Mouse (Mus musculus): ENCODE data around the gene Ppp2r5e. TPM values are rescaled to one million over a fixed set of nuclear protein-coding genes. Genes with fewer than 3 reads are reported as not detected.

Ppp2r5e gene
- total RNA-seq, 2 experiments from 2014 or later: 76.9 to 79.3 TPM

GRCm38 (mm10) chr12:75537673-75538423 is 58.2 kb downstream of the Ppp2r5e start:
- no peak for DNase-seq (ENCODE audit: low spot score in 2 of 2)

DNA sequence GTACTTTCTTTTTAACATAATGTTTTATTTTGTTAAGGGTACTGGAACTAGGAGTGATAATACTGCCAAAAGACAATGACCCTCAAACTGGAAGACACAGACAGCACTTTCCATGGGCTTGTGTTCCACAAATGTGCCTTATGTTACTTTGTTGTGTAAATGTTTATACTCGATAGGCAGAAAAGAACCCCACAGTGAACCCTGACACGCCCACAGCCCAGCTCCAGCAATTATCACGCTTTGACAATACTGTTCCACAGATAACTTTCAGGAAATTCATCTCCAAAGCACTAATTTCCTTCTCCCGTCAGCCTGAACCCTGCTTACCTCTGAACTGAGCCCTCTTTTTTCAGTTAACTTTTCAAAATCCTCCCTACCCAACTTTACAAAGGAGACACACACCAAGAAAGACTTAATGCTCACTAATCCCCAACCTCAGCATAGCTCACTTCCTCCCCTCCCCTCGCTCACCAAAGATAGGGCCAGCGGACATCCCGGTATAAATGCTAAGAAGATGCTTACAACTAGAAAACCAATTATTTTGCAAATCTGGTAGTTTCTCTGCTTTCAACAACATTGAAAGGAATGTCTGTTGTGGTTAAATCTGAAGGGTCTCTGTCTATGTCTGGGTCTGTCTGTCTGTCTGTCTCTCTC is 58.9 kb downstream of the Ppp2r5e start:
- DNase-seq (ENCODE audit: low spot score in 2 of 2): no peak

DNA sequence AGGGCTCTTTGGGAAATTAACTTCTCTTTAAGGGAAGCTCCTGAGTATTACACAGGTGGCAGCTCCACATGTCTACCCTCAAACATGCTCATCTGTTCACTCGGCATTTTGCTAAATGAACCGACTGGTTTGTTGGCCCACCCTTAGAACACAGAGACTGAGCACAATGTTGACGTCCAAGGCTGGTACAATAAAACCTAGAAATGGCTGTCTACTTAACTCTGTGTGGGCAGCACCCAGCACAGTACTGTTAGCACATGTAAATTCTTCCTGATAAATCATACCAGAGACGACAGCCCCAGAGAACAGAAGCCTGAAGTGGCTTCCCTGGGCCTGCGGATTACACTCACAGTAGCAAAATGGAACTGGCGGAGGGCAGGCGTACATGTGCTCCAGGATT is 59.5 kb downstream of the Ppp2r5e start:
- no peak for DNase-seq (ENCODE audit: low spot score in 2 of 2)

DNA sequence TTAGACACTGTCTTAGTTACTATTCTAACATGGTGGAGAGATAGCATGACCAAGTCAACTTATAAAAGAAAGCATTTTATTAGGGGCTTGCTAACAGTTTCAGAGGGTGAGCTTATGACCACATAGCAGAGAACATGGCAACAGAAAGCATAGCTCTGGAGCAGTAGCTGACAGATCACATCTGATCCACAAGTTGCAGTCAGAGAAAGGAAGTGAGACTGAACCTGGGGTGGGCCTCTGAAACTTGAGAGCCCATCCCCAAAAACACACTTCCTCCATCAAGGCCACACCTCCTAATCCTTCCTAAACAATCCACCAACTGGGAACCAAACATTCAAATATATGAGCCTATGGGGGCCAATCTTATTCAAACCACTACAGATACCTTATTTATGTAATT is 62.9 kb downstream of the Ppp2r5e start:
- no peak for DNase-seq (ENCODE audit: low spot score in 2 of 2)

DNA sequence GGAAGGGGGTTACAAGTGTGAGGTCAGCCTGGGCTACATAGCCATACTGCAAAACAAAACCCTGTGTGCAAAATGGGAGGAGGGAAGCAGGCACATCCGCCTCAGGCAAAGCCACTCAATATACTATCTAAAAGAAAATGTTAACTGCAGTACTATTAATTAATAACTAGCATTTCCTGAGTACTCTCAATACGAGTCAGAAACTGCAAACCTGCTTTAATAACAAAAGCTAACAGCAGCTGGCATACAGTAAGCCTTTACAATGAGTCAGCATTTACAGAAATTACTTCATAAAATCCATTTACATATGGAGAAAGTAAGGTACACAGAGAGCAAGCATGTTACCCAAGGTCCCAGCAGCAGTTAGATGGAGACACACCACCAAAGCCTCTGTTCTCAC is 64.2 kb downstream of the Ppp2r5e start:
- DNase-seq (ENCODE audit: low spot score in 2 of 2): no peak

DNA sequence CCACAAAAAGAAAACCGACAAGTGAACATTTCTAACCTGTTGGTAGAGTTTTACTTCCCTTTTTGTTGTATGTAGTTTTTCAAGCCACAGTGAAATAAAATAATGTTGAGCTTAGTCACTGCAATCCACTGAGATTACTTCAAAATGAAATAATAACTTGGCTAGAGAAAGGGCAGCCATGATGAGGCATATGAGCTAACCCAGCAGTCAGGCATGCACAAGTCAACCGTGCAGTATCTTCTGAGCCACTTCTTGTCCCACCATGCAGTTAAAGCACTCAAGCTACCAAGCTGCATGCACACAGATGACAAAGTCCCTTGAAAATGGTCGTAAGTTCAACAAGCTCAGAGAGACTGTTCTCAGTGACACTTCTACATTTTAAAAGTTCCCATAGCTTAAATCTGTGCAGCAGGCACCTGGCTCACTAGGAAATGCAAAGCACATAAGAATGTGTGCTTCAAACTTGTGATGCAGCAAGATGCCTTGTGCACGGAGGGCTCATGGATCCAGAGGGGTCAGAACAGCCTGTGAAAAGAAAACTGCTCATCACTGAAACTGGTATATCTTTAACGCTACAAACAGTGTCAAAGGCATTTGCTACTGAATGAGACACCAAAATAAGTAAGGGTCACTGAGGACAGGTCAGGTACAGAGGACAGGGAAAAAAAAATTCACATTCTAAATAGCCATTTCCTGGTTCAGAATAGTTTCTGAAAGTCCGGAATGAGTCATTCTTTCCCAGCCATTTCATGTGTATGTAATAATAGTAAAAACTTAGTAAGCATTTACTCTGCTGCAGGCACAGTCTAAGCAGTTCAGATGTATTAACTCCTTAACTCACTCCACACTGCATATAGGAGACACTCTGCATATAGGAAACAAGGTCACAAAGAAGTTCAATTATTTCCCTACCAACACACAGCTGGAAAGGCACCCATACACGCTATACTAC is 66.9 kb downstream of the Ppp2r5e start:
- DNase-seq (ENCODE audit: low spot score in 2 of 2): no peak

DNA sequence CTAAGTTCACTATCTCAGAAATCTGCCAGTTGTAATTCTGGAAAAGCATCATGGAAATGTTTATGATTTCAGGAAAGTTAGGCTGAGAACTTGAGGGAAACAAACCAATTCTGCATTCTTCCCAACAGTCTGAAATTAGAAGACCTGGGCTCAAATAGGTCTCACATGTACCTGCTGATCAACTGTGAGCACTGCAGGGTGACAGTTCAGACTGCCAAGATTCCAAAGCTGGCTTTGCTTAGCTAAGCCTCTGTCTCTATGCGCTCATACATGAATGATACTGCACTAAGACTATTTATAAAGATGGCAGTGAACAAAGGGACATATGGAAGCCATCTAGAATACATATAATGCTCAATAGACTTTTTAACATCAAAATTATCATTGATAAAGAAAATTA is 67.7 kb downstream of the Ppp2r5e start:
- DNase-seq (ENCODE audit: low spot score in 2 of 2): no peak

GRCm38 (mm10) chr12:75524199-75524598 is 71.8 kb downstream of the Ppp2r5e start:
- no peak for DNase-seq (ENCODE audit: low spot score in 2 of 2)

DNA sequence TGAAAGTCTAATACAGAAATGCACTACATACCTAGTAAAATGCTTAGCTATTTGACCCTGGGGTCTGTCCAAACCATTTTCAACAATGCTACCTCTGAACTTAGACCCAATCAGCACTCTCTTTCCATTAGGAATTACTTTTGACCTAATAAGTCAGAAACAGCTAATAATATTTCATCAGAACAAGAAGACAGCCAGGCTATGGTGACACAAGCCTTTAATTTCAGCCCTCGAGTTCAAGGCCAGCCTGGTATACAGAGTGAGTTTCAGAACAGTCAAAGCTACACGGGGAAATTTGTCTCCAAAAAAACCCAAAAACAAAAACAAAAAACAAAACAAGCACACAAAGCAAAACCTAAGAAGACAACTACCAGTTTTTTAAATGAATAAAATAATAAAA is 73.1 kb downstream of the Ppp2r5e start:
- DNase-seq (ENCODE audit: low spot score in 2 of 2): no peak

DNA sequence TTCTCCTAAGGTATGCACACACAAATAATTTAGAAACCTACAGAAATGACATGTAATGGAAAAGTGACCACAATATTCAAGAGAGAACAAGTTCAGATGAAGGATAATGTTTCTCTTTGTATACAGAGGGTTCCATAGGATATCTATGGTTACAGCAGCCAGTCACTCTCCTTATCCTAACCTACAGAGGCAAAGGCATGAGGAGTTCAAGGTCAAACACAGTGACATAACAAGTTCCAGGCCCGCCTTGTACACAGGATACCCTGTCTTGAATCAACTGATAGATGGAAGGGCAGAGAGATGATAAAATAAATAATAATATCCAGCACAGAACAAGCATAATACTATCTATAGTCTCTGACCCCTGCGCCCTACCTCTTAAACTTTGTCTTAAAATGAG is 73.7 kb downstream of the Ppp2r5e start:
- no peak for DNase-seq (ENCODE audit: low spot score in 2 of 2)

DNA sequence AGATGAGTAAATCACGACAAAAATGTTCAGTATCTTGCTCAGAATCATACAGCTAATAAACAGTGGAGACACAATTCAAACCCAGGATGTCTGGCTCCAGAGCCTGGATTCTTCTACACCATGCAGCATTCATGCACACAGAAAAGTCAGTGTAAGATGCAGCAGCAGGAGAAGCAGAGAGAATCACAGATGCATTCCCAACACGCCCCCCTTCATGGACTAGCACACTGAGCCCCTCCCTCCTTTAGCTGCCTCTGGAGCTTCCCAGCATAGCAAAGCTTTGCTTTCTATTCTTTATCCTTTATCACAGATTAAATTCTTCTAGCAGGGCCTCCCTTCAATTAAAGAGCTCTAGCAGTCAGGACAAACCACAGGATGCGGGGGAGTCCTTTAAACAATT is 75.7 kb downstream of the Ppp2r5e start:
- DNase-seq (ENCODE audit: low spot score in 2 of 2): no peak

GRCm38 (mm10) chr12:75519181-75519940 is 76.7 kb downstream of the Ppp2r5e start:
- peak in 1 of 2 experiments; percentile 18 for DNase-seq (ENCODE audit: low spot score in 2 of 2)

GRCm38 (mm10) chr12:75515301-75515906 is 80.6 kb downstream of the Ppp2r5e start:
- no peak for DNase-seq (ENCODE audit: low spot score in 2 of 2)

GRCm38 (mm10) chr12:75511520-75511919 is 84.5 kb downstream of the Ppp2r5e start:
- DNase-seq (ENCODE audit: low spot score in 2 of 2): no peak

DNA sequence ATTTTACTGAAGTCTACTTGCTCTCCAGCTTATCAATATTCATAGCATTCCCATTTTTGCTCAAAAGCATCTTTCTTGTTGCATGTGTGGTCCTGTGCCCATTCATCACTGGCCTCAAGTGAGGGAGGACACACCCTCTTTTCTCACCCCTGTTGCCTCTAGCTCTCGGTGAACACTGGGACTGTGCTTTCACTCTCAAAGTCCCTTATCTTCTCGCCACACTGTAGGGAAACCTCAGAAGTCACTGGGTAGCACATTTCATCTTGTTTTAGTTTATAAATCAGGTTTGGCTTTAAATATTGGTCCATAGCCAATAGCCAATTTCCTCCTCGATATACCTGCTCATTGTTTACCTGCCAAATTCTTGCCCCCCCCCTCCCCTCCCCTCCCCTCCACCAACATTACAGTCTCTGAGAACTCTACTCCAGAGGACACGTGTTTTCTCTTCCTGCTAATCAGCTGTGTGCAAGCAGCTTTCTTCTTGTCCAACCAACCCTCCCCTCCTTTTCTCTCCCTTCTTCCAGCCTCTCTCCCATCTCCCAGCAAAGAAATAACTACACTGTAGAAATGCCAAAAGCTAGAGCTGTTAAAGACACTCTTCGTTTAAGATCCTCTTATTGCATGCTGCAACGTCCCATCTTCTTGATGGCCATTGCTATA is 90.9 kb downstream of the Ppp2r5e start:
- no peak for DNase-seq (ENCODE audit: low spot score in 2 of 2)

GRCm38 (mm10) chr12:75502664-75503063 is 93.4 kb downstream of the Ppp2r5e start:
- no peak for DNase-seq (ENCODE audit: low spot score in 2 of 2)

DNA sequence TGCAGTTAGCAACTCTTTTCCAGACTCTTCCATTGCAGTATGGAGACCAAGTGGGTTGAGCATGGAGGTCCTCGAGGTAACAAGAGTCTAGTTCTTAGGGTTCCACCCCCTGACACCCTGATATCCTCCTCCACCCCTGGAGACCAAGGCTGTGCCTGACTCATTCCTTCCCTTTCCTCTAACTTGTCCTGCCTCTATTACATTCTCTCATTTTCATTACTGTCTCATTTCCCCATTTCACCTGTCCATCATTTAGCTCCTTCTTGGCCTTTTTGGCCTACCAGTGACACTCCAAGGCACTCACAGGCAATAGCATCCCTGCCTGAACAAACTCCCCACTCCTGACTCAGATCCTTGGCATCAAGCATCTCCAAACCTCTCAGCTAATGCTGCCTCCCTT is 98.3 kb downstream of the Ppp2r5e start:
- no peak for DNase-seq (ENCODE audit: low spot score in 2 of 2)

DNA sequence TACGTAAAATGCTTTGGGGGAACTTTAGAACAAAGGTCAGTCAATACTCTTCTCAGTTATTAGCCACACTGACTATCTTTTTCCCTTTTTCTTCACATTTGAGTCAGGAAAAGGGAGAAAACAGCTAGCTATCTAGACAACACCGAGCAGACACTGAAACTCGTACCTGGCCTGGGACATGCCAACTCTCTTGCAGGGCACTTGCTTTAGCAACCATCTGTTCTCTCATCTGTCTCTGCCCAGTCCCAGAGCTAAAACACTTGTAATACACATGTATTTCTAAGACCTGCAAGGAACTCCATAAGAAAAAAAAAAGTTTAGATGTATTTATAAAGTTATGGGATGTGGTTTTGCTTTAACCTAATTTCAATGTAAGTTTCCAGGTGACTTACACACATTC is 100.4 kb downstream of the Ppp2r5e start:
- no peak for DNase-seq (ENCODE audit: low spot score in 2 of 2)

DNA sequence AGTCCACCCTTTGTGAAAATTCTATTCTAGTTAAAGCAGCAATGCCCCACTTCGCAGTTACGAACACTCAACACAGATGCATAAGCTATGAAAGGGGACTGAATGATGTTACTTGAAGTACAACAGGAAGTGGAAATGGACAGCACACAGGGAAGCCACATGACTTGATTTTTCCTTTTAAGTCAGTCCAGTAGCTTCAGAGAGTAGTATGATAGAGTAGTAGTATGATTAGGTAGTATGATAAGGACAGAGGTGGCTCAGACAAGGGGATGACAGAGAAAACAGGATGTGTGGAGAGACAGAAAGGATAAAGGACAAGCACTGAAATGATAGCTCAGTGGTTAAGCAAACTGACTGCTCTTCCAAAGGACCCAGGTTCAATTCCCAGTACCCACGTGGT is 101.4 kb downstream of the Ppp2r5e start:
- DNase-seq (ENCODE audit: low spot score in 2 of 2): no peak

Data from left cerebral cortex, adult 18-20 months (tissue).